Comparison of ENCODE assay signal across 8 mouse cellular contexts in the genomic region with DNA sequence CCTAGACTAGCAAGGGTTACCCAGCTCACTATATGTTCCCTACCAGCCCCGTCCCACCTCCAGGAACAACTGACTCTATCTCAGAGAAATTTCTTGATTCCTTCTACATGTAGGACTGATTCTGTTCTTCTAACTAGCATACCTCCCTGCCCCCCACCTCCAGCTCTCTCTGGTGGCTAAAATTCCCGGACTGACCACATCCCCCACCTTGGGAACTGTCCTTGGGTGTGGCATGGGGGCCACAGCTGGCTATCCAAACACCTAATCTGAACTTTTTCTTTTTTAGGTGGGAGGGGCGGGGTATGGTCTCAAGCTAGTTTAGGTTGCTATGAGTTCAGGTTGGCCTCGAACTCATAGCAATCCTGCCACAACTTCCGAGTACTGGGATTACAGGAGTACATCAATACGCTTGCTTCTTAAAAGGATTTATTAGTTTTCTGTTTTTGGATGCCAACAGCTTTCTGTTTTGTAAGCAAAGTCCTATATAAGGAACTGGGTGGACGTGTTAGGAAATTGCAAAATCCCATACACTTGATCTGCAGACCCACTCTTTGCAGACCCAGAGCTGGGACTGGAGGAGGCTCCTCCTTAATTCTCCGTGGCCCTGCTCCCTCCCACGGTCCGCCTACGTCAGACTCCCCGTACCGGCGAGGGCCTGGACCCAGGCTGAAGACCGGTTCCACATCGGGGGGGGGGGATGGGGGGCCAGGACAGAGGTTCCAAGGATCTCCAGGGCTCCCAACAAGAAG. TPM values are rescaled to one million over a fixed set of nuclear protein-coding genes. Genes with fewer than 3 reads are reported as not detected.
A peak's percentile ranks its signal among the peaks of the same experiment; 100 is the strongest.
DNase-seq lines count a peak whose midpoint lies in the region; ATAC-seq lines count a peak whose summit lies in the region.

No protein-coding gene starts in this region.

- 18% methylated on average over 16 of the region's 16 CpGs for WGBS in hindbrain, embryonic 16.5 days
- 20% methylated on average over 16 of the region's 16 CpGs for WGBS in midbrain, embryonic 14.5 days

- peak overlapping the region; percentile 41 for H3K4me2 ChIP-seq in hindbrain, embryonic 16.5 days (ENCODE audit: low read length)
- peak overlapping the region; percentile 43 for H3K4me2 ChIP-seq in midbrain, embryonic 14.5 days (ENCODE audit: low read length)

- H3K4me3 ChIP-seq in hindbrain, embryonic 16.5 days (ENCODE audit: low read length), result peak overlapping the region; percentile 66
- peak overlapping the region; percentile 83 for H3K4me3 ChIP-seq in midbrain, embryonic 14.5 days (replicated peaks; ENCODE audit: low read depth, low read length)

- H3K36me3 ChIP-seq in hindbrain, embryonic 16.5 days (ENCODE audit: control insufficient read depth, insufficient read depth, low read length), result no peaks in the 10 kb centered on the region
- no peaks in the 10 kb centered on the region for H3K36me3 ChIP-seq in midbrain, embryonic 14.5 days (ENCODE audit: control insufficient read depth, insufficient read depth, low read length)

- DNase-seq in cerebellum, adult 11-12 months, result peak; percentile 78
- no peak for DNase-seq in cerebellum, adult 8-10 months
- peak; percentile 14 for DNase-seq in ovary, postnatal 36 days (ENCODE audit: low spot score)
- no peak for DNase-seq in ovary, postnatal 10 days (ENCODE audit: low spot score)
- no peak for DNase-seq in midbrain, embryonic 14.5 days
- no peak for DNase-seq in urinary bladder, postnatal 36 days (ENCODE audit: low spot score in 2 of 2)
- no peak for DNase-seq in kidney, postnatal 4 days

- H3K4me1 ChIP-seq in hindbrain, embryonic 16.5 days (ENCODE audit: control insufficient read depth, insufficient read depth, low read depth, low read length), result peaks cover 20% of the 10 kb centered on the region
- H3K4me1 ChIP-seq in midbrain, embryonic 14.5 days (ENCODE audit: control insufficient read depth, insufficient read depth, low read length), result peaks cover 21% of the 10 kb centered on the region

- peak overlapping the region; percentile 76 for H3K27ac ChIP-seq in hindbrain, embryonic 16.5 days (ENCODE audit: low read depth, low read length)
- peak overlapping the region; percentile 71 for H3K27ac ChIP-seq in midbrain, embryonic 14.5 days (replicated peaks; ENCODE audit: low read depth, low read length)

- no peaks in the 10 kb centered on the region for H3K9me3 ChIP-seq in hindbrain, embryonic 16.5 days (ENCODE audit: control insufficient read depth, low read length)
- no peaks in the 10 kb centered on the region for H3K9me3 ChIP-seq in midbrain, embryonic 14.5 days (ENCODE audit: control insufficient read depth, low read length)

- no peaks in the 10 kb centered on the region for H3K27me3 ChIP-seq in hindbrain, embryonic 16.5 days (replicated peaks; ENCODE audit: control insufficient read depth, insufficient read depth, low read length)
- no peaks in the 10 kb centered on the region for H3K27me3 ChIP-seq in midbrain, embryonic 14.5 days (ENCODE audit: control insufficient read depth, insufficient read depth, low read length)

- peak overlapping the region; percentile 76 for H3K9ac ChIP-seq in hindbrain, embryonic 16.5 days (ENCODE audit: low read depth, low read length)
- H3K9ac ChIP-seq in midbrain, embryonic 14.5 days (replicated peaks; ENCODE audit: low read length), result peak overlapping the region; percentile 49

- peak; percentile 81 for ATAC-seq in hindbrain, embryonic 16.5 days
- no peak; the same call in 1 of the 2 replicates for ATAC-seq in midbrain, embryonic 14.5 days (ENCODE audit: low FRiP score, low TSS enrichment)

RNA-seq across cellular contexts. Expression of gene Inpp5a, which starts 0.8 kb away (rescaled TPM):
- 17.4 and 18.8 TPM in 2 replicates for polyA plus RNA-seq in hindbrain, embryonic 16.5 days (2015; fragmentation: Nextera tagmentation; extraction: Ambion mirVana)
- polyA plus RNA-seq in midbrain, embryonic 14.5 days (2014; fragmentation: Nextera tagmentation; extraction: Ambion mirVana), result 21.0 and 23.0 TPM in 2 replicates

Comparison
In these comparisons a context has a peak if more than half of its experiments do, and no peak if none do; other contexts are left out.
1. DNase-seq: peak in cerebellum, adult 11-12 months (single experiment) and ovary, postnatal 36 days (single experiment); none in cerebellum, adult 8-10 months (single experiment), ovary, postnatal 10 days (single experiment), midbrain, embryonic 14.5 days (single experiment), urinary bladder, postnatal 36 days (0 of 2) and kidney, postnatal 4 days (0 of 2).